Mouse (Mus musculus) cortical plate, adult 2 months (tissue): Measurements from ENCODE around the gene 1700024P04Rik. TPM values are rescaled to one million over a fixed set of nuclear protein-coding genes. Genes with fewer than 3 reads are reported as not detected.

Experiments used
- H3K27ac ChIP-seq: fragments of 200-500 bp; 2 replicates; pipeline ENCODE4 v1.5.1; 2012; ENCODE audit warnings: low read length, control low read depth, inconsistent platforms; ENCODE audit not compliant: insufficient read depth
- H3K4me1 ChIP-seq: fragments of 200-500 bp; 2 replicates; pipeline ENCODE4 v1.6.1; 2011; ENCODE audit warnings: low read length; ENCODE audit not compliant: control insufficient read depth, insufficient read depth
- H3K4me3 ChIP-seq: fragments of 200-500 bp; 2 replicates; pipeline ENCODE4 v1.5.1; 2011; ENCODE audit warnings: mild to moderate bottlenecking, low read length, control low read depth; ENCODE audit not compliant: insufficient read depth
- CTCF ChIP-seq: fragments of 200-500 bp; IDR thresholded peaks from 2 replicates; pipeline ENCODE4 v1.5.1; 2011; ENCODE audit warnings: mild to moderate bottlenecking, control low read depth, low read length; ENCODE audit not compliant: insufficient read depth; ENCODE audit errors: extremely low read depth
- POLR2A ChIP-seq: fragments of 200-500 bp; IDR thresholded peaks from 2 replicates; pipeline ENCODE4 v1.6.1; 2011; ENCODE audit warnings: mild to moderate bottlenecking, low read length, control low read depth; ENCODE audit not compliant: insufficient read depth; ENCODE audit errors: extremely low read depth
- polyA plus RNA-seq: library from polyadenylated mRNA; depleted of rRNA; stranded (reverse); fragments of >200 nt; gene quantifications from 2 replicates; pipeline ENCODE4 v1.2.3, GENCODE M21; 2012; rRNA removed

1700024P04Rik gene
- polyA plus RNA-seq, result not detected in 2 replicates

DNA sequence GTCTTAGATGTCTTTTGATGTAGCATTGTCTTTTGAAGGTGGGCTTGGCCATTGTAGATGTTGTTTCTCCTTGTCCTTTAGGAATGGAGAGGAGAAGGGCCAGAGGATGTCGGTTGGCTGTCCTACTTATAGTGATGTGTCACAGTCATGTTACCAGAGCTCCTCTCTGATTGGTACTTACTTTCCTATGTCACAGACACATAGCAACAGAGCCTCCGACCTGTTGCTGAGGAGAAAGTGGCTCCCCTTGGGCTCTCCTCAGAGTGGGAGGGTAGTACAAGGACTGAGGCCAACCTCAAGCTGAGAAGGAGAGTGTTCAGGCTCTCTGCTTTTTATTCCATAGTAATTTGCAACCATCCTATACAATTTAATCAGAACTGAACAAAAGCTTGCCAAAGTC is at the start of gene 1700024P04Rik:
TSS of gene 1700024P04Rik (minus strand) at position 101 of the 400 bp plus-strand sequence.
- Histone ChIP-seq H3K27ac (no peak within 1 kb of the TSS), H3K4me3 (no peak within 1 kb of the TSS), H3K4me1 (no peaks in the 10 kb centered on the region)
- no peak for TF ChIP-seq POLR2A
- TF ChIP-seq CTCF, result no peak

DNA sequence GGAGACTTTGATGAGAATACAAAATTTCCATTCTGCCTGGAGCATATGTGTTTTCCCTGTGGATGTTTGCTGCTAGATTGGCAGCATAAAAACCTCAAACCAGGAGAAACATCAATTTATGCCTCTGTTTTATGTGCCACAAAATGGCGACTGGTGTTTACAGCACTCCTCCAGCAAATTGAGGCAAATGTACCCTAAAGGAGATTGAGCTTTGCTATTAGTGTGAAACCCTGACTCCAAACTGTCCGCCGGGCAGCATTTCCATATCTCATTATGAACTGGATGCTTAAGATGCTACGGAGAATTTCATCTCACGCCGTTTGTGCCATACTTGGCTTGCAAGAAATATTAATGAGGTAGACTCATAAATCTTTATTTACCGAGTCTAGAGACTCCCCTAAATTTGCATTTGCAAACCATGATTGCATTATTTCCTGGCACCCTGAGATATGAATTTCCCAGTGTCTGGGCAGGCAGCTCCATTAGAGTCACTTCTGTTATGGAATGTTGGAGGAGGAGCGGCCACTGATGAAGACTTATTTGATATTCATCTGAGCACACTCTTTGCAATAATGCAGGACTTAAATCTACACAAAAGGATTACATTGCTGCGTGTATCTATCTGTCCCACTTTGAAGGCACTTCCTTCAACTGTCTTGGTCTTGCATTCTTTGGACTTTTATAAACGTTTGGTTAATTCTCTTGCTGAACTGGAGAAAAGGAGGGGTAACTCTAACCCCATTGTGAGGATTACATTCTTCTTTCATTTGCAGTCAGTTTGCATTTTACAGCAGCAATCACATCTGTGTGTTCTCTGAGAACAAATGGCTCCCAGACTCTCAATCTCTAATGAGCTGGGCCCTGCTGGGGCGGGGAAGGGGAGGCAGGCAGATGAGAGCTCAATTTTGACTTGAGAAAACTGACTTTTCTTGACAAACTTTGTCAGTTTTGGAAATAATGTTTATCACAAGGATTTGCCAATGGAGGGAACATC is 47.2 kb upstream of the 1700024P04Rik start:
- H3K4me1 ChIP-seq, result no peaks in the 10 kb centered on the region
- H3K27ac ChIP-seq, result no peak overlapping the region
- H3K4me3 ChIP-seq, result no peak overlapping the region
- TF ChIP-seq CTCF, result no peak
- no peak for TF ChIP-seq POLR2A

DNA sequence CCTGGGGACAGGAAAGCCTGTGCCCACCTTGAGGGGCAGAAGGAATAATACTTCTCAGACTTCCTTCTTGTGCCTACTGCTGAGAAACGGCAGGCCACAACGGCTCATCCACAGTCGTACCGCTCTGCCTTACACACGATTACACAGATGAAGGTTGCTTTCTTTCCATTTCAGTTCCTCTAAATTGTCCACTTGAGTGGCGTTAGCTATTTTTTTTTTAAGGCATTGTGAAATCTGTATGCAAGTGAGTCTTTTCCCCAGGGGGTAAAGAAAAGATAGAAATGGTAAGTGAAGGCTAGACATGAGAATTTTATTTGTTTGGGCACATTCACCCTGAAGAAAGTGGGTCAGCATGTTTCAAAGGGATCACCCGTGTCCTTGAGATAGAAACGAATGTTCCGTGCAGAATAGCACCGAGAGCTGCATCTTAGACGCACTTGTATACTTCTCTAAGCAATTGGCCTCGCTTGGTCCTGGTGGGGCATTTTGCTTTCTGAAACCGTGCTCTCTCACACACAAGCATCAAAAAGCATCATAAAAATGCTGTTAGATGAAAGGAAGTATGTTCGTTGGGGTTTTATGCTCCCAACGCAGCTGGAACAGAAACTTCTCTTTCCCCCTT is 46.3 kb upstream of the 1700024P04Rik start:
- Histone ChIP-seq H3K4me1 (no peaks in the 10 kb centered on the region), H3K4me3 (no peak overlapping the region), H3K27ac (no peak overlapping the region)
- TF ChIP-seq CTCF, result no peak
- TF ChIP-seq POLR2A, result no peak

DNA sequence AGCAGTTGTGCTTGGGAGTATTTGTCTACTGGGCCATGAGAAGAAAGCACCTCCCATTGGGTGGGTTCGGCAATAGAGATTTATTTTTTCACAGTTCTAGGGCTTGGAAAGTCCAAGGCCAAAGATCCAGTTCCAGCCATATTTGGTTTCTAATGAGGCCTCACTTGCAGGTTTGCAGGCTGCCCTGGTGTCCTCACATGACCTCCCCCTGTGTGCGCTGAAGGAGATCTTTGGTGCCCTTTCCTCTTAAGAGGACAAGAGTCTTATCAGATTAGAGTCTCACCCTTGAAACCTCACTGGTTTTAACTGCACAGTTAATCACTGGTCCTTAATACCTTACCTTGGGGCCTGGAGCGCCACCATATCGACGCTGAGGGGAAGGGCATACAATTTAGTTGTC is 40.9 kb upstream of the 1700024P04Rik start:
- H3K4me3 ChIP-seq, result no peak overlapping the region
- H3K4me1 ChIP-seq, result no peaks in the 10 kb centered on the region
- no peak for TF ChIP-seq POLR2A
- no peak for TF ChIP-seq CTCF
- H3K27ac ChIP-seq, result no peak overlapping the region

DNA sequence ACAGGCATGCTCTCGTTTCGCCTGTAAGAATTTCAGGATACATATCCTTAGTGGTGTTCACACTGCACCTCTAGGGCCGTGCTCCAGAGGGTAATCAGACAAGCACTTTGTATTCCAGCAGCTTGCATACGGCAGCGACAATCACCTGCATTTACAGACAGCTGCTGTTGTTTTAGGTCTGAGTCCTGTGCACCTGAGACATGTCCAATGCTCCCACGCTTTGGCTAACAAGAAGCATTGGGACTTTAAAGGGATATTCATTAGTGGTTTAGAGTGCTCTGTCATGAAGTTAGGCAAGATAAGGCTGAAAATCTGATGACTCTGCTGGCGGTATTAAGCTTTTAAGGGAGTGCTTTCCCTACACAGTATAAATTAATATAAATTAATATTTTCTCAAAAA is 37.7 kb upstream of the 1700024P04Rik start:
- Histone ChIP-seq H3K4me3 (no peak overlapping the region), H3K4me1 (no peaks in the 10 kb centered on the region), H3K27ac (no peak overlapping the region)
- TF ChIP-seq POLR2A (no peak), CTCF (no peak)

DNA sequence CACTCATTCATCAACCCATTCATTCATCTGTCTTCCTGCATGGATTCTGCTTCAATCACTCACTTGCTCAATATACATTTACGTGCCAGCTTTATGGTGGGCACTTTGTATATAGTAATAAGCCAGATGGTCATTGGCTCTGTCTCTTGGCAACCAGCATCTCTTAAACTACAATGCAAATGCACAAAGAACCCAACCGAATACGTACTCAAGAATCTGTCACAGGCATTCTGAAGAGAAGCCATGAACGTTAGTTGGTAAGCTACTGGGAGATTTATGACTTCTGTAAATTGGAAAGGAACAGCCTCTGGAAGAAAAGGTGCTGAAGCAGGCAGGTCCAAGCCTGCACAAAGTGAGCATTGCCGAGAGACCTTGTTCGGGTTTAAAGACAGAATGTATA is 36.8 kb upstream of the 1700024P04Rik start:
- no peaks in the 10 kb centered on the region for H3K4me1 ChIP-seq
- H3K27ac ChIP-seq, result no peak overlapping the region
- TF ChIP-seq POLR2A (no peak), CTCF (no peak)
- no peak overlapping the region for H3K4me3 ChIP-seq

DNA sequence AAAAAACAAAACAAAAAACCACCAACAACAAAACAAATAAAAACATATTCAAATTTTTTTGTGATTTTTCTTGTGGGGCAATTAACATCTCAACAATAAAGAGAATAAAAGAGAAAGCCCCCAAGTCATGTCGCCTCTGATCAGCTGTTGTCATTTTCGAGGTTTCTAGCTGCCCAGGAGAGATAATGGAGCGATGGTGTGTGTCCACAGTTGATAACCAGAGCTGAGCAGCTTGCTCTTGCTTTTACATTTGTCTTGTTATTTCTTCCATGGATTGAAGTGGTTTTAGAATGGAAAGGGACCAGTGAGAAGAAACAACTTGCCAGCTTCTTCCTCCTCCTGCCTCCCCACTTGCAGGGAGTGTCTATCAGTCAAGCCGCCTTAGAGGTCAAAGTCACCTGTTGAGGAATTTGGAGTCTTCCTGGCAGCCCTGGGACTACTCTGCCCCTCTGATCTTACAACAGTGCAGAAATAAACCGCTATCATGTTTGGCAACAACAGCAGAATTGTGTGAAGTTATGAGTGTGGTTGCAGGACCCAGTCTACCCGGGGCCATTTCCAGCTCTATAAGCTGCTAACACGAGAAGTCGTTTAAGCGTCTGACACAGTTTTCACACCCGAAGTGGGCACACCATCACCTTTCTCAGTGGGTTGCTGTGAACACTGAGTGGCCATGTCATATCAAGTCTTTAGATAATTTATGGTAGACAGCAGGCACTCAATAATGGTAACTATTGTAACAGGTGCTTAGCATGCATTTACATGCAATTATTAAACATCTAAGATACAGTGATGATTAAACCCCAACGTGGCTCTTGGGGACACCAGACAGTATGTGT is 35.7 kb upstream of the 1700024P04Rik start:
- H3K27ac ChIP-seq, result no peak overlapping the region
- no peak overlapping the region for H3K4me3 ChIP-seq
- TF ChIP-seq CTCF (no peak), POLR2A (no peak)
- H3K4me1 ChIP-seq, result no peaks in the 10 kb centered on the region

DNA sequence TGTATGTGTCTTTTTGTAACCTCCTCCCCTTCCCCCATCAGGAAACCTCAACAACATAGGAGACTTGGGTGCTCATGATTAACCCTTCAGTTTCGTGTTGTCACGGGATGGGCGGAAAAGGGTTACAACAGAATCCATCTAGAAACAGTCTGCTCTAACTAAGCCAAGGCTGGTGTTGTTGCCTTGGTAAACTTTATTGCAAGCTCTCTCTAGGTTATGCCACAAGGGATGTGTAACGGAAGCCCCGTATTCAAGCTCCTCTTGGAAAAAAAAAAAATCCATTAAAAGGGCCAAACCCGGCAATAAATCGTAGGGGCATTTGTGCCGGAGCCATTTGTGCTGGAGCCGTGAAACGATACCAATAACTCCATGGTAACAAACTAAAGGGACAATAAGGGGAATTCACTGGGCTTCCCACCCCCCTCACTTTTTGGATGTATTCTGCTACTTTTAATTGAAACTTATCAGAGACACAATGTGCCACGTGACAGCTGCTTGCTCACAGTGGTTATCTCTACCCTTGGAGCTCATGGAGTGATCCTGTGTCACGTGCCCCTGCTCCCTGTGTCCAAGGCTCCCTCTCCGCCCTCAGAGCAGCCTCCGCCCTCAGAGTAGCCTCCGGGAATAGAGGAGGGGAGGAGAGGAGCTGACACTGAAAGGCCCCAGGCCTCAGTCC is 34.3 kb upstream of the 1700024P04Rik start:
- no peaks in the 10 kb centered on the region for H3K4me1 ChIP-seq
- TF ChIP-seq POLR2A, result no peak
- no peak for TF ChIP-seq CTCF
- H3K27ac ChIP-seq, result no peak overlapping the region
- no peak overlapping the region for H3K4me3 ChIP-seq

DNA sequence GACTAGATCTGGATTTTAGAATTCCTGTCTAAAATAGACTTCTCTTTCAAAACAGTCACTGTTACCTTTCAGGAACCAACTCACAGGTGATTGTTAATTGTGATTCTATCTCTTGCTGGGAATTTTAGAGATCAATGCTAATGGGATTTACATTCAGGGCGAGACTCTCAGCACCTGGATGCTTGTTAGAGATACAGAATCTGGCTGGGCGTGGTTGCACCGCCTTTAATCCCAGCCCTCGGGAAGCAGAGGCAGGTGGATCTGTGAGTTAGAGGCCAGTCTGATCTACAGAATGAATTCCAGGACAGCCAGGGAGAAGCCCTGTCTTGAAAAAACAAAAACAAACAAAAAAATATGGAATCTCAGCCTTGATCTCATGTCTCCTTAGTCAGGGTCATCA is 32.3 kb upstream of the 1700024P04Rik start:
- Histone ChIP-seq H3K4me3 (no peak overlapping the region), H3K27ac (no peak overlapping the region), H3K4me1 (no peaks in the 10 kb centered on the region)
- TF ChIP-seq CTCF (no peak), POLR2A (no peak)
